Mouse (Mus musculus): Measurements from ENCODE around the gene Rps26.
A peak's percentile ranks its signal among the peaks of the same experiment; 100 is the strongest.

- no peak for TF ChIP-seq MYOG (IDR thresholded peaks at IDR 0.05; ENCODE audit: control insufficient read depth in 1 of 3, insufficient read depth in 1 of 3, insufficient read length in 2 of 3, low read depth in 2 of 3)
- TF ChIP-seq POLR2A (IDR thresholded peaks at IDR 0.05; ENCODE audit: insufficient read length, low read depth): no peak
- TF ChIP-seq E2F4 (IDR thresholded peaks at IDR 0.05; ENCODE audit: insufficient read depth): no peak
- no peak for TF ChIP-seq USF1 (IDR thresholded peaks at IDR 0.05; ENCODE audit: low read depth)
- peak; percentile 48 for TF ChIP-seq POLR2AphosphoS2 (IDR thresholded peaks at IDR 0.05; ENCODE audit: insufficient read length, low read depth)
These were observed 3.8 kb downstream of the Rps26 start for GRCm38 (mm10) chr10:128622702-128623101.
